Mouse (Mus musculus) kidney, postnatal 0 days (tissue): Measurements from ENCODE around the gene Thumpd1. TPM values are rescaled to one million over a fixed set of nuclear protein-coding genes. Genes with fewer than 3 reads are reported as not detected.
A peak's percentile ranks its signal among the peaks of the same experiment; 100 is the strongest.
"Not testable (repeated sequence)": the region's sequence is repeated elsewhere in the genome, so short reads cannot be mapped to it uniquely, and the experiment has no call there.

Experiments
- ATAC-seq: fragments of 200-750 bp; cut with Nextera tagmentation; replicated peaks from 2 replicates; pipeline ENCODE4 v1.8.0; 2017; ENCODE audit warnings: low read depth, moderate number of reproducible peaks, moderate TSS enrichment, moderate library complexity; ENCODE audit not compliant: low FRiP score
- DNase-seq: peaks from one replicate; pipeline ENCODE4 v3.0.0-alpha.2; 2016; ENCODE audit warnings: low spot score
- H3K27ac ChIP-seq: fragments of 300-500 bp; sonication (generic); 2 replicates; pipeline ENCODE4 v1.5.1; 2014; ENCODE audit warnings: mild to moderate bottlenecking
- H3K27me3 ChIP-seq: fragments of 300-500 bp; sonication (generic); 2 replicates; pipeline ENCODE4 v1.6.1; 2014; ENCODE audit warnings: low read length, mixed read lengths; ENCODE audit not compliant: insufficient read depth
- H3K36me3 ChIP-seq: fragments of 300-500 bp; sonication (generic); 2 replicates; pipeline ENCODE4 v1.6.1; 2014; ENCODE audit warnings: low read length, mixed read lengths; ENCODE audit not compliant: insufficient read depth
- H3K4me1 ChIP-seq: fragments of 300-500 bp; sonication (generic); replicated peaks from 2 replicates; pipeline ENCODE4 v1.6.1; 2014; ENCODE audit warnings: antibody characterized with exemption, low read length, mixed read lengths; ENCODE audit not compliant: insufficient read depth
- H3K4me2 ChIP-seq: fragments of 300-500 bp; sonication (generic); 2 replicates; pipeline ENCODE4 v1.6.1; 2014; ENCODE audit warnings: mild to moderate bottlenecking, low read length, moderate library complexity, mixed read lengths
- H3K4me3 ChIP-seq: fragments of 300-500 bp; sonication (generic); replicated peaks from 2 replicates; pipeline ENCODE4 v1.5.1; 2014; ENCODE audit warnings: low read depth, low read length
- H3K9ac ChIP-seq: fragments of 300-500 bp; sonication (generic); 2 replicates; pipeline ENCODE4 v1.6.1; 2014; ENCODE audit warnings: low read depth, low read length
- H3K9me3 ChIP-seq: fragments of 300-500 bp; sonication (generic); replicated peaks from 2 replicates; pipeline ENCODE4 v1.6.1; 2016; ENCODE audit warnings: low read length, inconsistent platforms, mixed read lengths
- CTCF ChIP-seq: IDR thresholded peaks from 2 replicates; pipeline ENCODE4 v1.5.1; 2016; ENCODE audit warnings: antibody characterized with exemption, low read depth, mild to moderate bottlenecking, moderate library complexity
- WGBS: fragments of 180-500 bp; shearing (Covaris S2); extraction: QIAGEN DNeasy Blood & Tissue Kit; methylation state at CpG from one replicate; pipeline ENCODE4 v1.1.7; 2014; 5-methylcytosine and 5-hydroxymethylcytosine counted together
- polyA plus RNA-seq: library from polyadenylated mRNA; unstranded; fragments of >200 nt; fragmentation: Nextera tagmentation; extraction: Ambion mirVana; gene quantifications from 2 replicates; pipeline ENCODE4 v1.2.1, GENCODE M21; 2015

Gene Thumpd1
- polyA plus RNA-seq, 1 experiment from 2014 or later, result 60.9 TPM

DNA sequence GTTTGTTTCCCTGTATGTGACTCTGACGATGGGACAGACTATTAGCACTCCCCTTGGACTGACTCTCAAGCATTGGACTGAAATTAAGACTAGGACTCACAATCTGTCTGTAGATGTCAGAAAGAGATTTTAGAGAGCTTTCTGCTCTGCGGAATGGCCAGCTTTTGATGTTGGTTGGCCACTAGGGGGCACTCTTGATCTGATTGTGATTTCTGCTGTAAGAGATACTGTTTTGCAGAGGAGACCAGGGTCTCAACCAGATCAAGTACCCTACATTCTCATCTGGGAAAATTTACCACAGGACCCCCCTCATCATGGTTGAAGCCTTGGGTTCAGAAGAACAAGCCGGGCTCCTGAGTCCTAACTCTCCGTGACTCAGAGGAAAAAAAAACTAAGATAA is 10.7 kb upstream of the Thumpd1 start:
- not testable (repeated sequence) for H3K9me3 ChIP-seq, ATAC-seq, H3K36me3 ChIP-seq, H3K27ac ChIP-seq, H3K4me1 ChIP-seq, H3K27me3 ChIP-seq, H3K9ac ChIP-seq, H3K4me2 ChIP-seq, H3K4me3 ChIP-seq, DNase-seq
- TF ChIP-seq CTCF, result peak; percentile 44
- 84% methylated on average over 4 of the region's 4 CpGs for WGBS

DNA sequence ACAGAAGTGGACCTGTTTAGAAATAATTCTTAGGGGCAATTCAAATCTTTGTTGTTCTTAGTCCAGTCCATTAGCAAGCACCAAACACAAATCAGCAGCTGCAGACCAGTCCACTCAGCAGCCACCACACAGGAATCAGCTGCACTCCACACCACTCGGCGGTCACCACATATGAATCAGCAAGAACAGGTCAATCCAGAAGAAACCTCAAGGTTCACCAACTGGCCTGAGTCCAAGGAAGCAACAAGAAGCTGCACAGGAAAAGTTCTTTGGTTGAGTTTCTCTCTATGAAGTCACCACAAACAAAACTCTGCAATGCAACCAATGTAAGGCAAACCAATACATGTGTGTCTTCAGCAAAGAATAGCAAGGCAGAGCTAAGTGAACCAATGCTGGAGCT is 7.0 kb upstream of the Thumpd1 start:
- Histone ChIP-seq H3K4me2 (no peak overlapping the region), H3K27me3 (no peaks in the 10 kb centered on the region), H3K9ac (no peak overlapping the region), H3K4me1 (no peaks in the 10 kb centered on the region), H3K36me3 (no peaks in the 10 kb centered on the region), H3K27ac (no peak overlapping the region), H3K4me3 (no peak overlapping the region), H3K9me3 (no peaks in the 10 kb centered on the region)
- no peak for TF ChIP-seq CTCF
- DNase-seq, result no peak
- WGBS, result 93% methylated on average over 2 of the region's 2 CpGs
- ATAC-seq, result no peak

DNA sequence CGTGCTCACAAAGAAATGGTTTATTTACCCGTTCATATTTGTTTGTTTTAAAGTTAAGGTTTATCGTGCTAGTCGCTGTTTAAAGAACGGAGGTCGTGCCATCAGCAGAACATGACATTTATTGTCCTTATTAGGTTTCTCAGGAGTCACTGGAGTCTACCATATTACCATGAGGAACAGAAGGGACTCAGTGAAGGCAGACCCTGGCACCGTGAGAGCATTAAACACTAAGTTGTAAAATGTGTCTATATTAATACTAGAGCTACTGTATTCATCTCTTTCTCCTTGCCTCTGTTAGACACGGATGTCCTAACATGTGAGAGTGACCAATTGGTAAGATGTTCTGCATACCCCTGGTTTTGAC is 331 bp upstream of the Thumpd1 start:
- Histone ChIP-seq H3K4me2 (peak overlapping the region; percentile 88), H3K27ac (0 out of 2 replicates have a peak overlapping the region, but pooled peaks have one; percentile 77), H3K4me3 (peak overlapping the region; percentile 96), H3K36me3 (peaks cover 22% of the 10 kb centered on the region), H3K4me1 (0 out of 2 replicates have a peak, but pooled peaks cover 6% of the 10 kb centered on the region), H3K9ac (peak overlapping the region; percentile 90; the same call in 1 of the 2 replicates), H3K27me3 (no peaks in the 10 kb centered on the region), H3K9me3 (no peaks in the 10 kb centered on the region)
- no peak for TF ChIP-seq CTCF
- WGBS, result 10% methylated on average over 8 of the region's 8 CpGs
- ATAC-seq (peak; percentile 30; the same call in 1 of the 2 replicates), DNase-seq (peak; percentile 10)

DNA sequence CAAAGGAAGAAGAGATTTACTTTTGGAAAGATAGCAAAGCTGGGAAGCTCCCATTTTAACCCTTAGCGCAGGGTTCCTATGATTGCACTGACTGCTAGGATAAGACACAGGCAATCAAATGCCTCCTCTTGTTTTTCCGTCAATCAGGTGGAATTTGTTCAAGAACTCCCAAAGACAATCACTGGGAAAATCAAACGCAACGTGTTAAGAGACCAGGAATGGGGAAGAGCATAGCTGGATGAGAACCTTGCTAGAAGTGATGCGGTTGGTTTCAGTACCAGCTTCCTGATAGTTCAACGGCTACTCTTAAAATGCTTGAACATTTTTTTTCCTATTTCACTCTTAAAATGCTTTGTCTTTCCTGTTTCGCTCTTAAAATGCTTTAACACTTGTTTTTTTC is 6.5 kb downstream of the Thumpd1 start:
- Histone ChIP-seq H3K4me1 (no peaks in the 10 kb centered on the region), H3K27ac (no peak overlapping the region), H3K27me3 (no peaks in the 10 kb centered on the region), H3K4me2 (no peak overlapping the region), H3K36me3 (peaks cover 27% of the 10 kb centered on the region), H3K9ac (no peak overlapping the region), H3K9me3 (no peaks in the 10 kb centered on the region), H3K4me3 (no peak overlapping the region)
- whole genome bisulfite sequencing, result 89% methylated on average over 7 of the region's 7 CpGs
- DNase-seq, result no peak
- ATAC-seq, result no peak
- TF ChIP-seq CTCF, result no peak

DNA sequence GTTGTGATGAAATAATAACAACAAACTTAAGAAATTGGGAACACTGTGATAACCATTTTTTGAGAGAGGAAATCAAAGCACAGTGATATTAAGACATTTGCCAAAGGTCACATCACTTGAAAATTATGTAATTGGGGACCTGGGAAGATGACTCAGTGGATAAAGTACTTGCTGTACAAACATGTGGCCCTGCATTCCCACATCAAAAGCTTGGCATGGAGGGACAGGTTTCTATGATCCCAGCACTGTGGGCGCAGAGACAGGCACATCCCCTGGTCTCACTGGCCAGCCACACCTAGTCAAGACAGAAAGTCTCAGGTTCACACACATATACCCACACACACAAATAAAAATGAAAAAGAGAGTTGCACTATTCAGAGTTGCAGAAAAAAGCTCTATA is 25.7 kb downstream of the Thumpd1 start:
- Histone ChIP-seq H3K4me1 (no peaks in the 10 kb centered on the region), H3K27ac (no peak overlapping the region), H3K9ac (no peak overlapping the region), H3K9me3 (no peaks in the 10 kb centered on the region), H3K27me3 (no peaks in the 10 kb centered on the region), H3K4me3 (no peak overlapping the region), H3K4me2 (no peak overlapping the region), H3K36me3 (no peaks in the 10 kb centered on the region)
- 74% methylated on average over 1 of the region's 1 CpGs for WGBS
- ATAC-seq (no peak), DNase-seq (no peak)
- TF ChIP-seq CTCF, result no peak

DNA sequence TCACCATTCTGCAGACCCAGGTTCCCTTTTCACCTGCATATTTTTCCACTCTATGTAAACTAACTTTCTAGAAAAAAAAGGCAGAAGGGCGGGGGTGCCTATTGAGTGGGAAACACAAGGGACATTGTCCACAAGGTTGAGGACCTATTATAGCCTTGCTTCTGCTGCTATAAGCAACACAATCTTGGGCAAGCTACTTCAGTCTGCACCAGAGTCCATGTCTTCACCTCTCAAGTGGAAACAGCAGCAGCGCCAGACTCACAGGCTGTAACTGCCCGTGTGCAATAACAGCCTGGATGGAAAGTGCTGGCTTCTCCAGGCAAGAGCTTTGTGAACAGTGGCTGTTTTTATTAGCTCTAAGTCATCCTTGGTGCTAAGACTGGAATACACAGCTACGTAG is 28.3 kb downstream of the Thumpd1 start:
- no peak for DNase-seq

DNA sequence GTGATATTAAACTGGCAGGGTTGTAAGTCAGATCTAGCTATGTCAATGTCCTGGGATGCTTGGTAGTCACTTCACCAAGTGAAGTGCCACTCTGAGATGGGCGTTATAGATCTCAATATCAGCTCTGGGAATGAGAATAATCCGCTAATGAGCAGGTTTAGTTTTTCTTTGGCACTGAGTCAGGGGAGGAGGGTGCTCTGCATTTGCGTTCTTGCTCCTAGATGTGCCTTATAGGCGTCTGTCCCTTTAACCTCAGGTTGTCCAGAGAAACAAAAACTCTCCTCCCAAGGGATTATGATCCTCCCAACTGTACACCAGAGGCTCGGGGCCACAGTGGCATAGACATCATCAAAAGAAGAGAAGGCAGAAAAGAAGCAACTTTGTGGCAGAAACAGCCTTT is 30.9 kb downstream of the Thumpd1 start, which contains the start of gene Acsm4:
Gene Acsm4, plus strand, starts transcription at position 301 of the 400 bp plus-strand sequence.
- no peaks in the 10 kb centered on the region for H3K27me3 ChIP-seq
- no peaks in the 10 kb centered on the region for H3K4me1 ChIP-seq
- H3K27ac ChIP-seq, result no peak within 1 kb of the TSS
- TF ChIP-seq CTCF, result no peak
- H3K9ac ChIP-seq, result no peak within 1 kb of the TSS
- H3K4me3 ChIP-seq, result no peak within 1 kb of the TSS
- H3K36me3 ChIP-seq, result no peaks in the 10 kb centered on the region
- H3K9me3 ChIP-seq, result no peaks in the 10 kb centered on the region
- WGBS, result 72% methylated on average over 5 of the region's 5 CpGs
- H3K4me2 ChIP-seq, result no peak within 1 kb of the TSS
- no peak for DNase-seq
- ATAC-seq, result no peak

More for the DNA sequence above, 28.3 kb downstream of the Thumpd1 start:
- Histone ChIP-seq H3K4me1 (no peaks in the 10 kb centered on the region), H3K27ac (no peak overlapping the region), H3K4me3 (no peak overlapping the region), H3K9ac (no peak overlapping the region), H3K27me3 (no peaks in the 10 kb centered on the region), H3K36me3 (no peaks in the 10 kb centered on the region), H3K4me2 (no peak overlapping the region), H3K9me3 (no peaks in the 10 kb centered on the region)
- TF ChIP-seq CTCF, result no peak
- no peak for ATAC-seq
- 71% methylated on average over 4 of the region's 4 CpGs for WGBS
